ENCODE assay signal across 8 mouse cellular contexts in the genomic region with DNA sequence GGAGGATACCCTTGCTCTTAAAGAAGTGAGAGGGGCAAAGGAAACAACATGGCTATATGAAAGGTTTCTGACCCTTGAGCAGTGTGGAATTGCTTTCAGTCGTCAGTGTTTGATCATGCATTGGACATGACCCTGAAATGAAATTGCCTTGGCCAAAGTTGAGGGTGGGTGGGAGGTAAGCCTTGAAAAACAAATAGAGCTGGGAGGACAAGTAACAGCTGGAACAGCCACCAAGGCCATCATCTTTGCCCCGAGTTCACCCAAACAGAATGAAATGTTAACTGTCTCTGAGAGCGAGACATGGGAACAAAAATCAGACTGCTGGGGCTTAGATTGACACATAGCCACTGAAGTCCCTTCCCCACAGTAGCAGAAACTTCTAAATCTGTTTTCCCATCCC.
DNase-seq lines count a peak whose midpoint lies in the region; ATAC-seq lines count a peak whose summit lies in the region.

No protein-coding gene starts in this region.

- no peaks in the 10 kb centered on the region for H3K4me1 ChIP-seq in embryonic facial prominence, embryonic 14.5 days (ENCODE audit: control insufficient read depth, insufficient read depth, low read length)
- H3K4me1 ChIP-seq in intestine, embryonic 15.5 days (replicated peaks): no peaks in the 10 kb centered on the region
- H3K4me1 ChIP-seq in midbrain, embryonic 10.5 days: peaks cover 10% of the 10 kb centered on the region

- 47% methylated on average over 3 of the region's 3 CpGs for WGBS in embryonic facial prominence, embryonic 14.5 days
- 34% methylated on average over 3 of the region's 3 CpGs for WGBS in intestine, embryonic 15.5 days
- WGBS in midbrain, embryonic 10.5 days: 44% methylated on average over 3 of the region's 3 CpGs

- ATAC-seq in embryonic facial prominence, embryonic 14.5 days (ENCODE audit: low read depth): no peak
- ATAC-seq in intestine, embryonic 15.5 days: no peak
- no peak for ATAC-seq in granulocyte monocyte progenitor cell, adult 5-6 weeks (replicated peaks; ENCODE audit: poor library complexity, severe bottlenecking)

- H3K4me2 ChIP-seq in embryonic facial prominence, embryonic 14.5 days (ENCODE audit: low read depth, low read length): peak overlapping the region; percentile 58
- peak overlapping the region; percentile 62 for H3K4me2 ChIP-seq in intestine, embryonic 15.5 days (replicated peaks)

- no peak overlapping the region for H3K27ac ChIP-seq in embryonic facial prominence, embryonic 14.5 days (replicated peaks; ENCODE audit: low read depth, low read length)
- no peak overlapping the region for H3K27ac ChIP-seq in intestine, embryonic 15.5 days
- no peak overlapping the region for H3K27ac ChIP-seq in midbrain, embryonic 10.5 days (replicated peaks)

- no peaks in the 10 kb centered on the region for H3K9me3 ChIP-seq in embryonic facial prominence, embryonic 14.5 days (ENCODE audit: control insufficient read depth, low read length)
- H3K9me3 ChIP-seq in intestine, embryonic 15.5 days: no peaks in the 10 kb centered on the region
- H3K9me3 ChIP-seq in midbrain, embryonic 10.5 days (replicated peaks): no peaks in the 10 kb centered on the region

- peak; percentile 13 for DNase-seq in adrenal gland, adult 8-10 months
- no peak for DNase-seq in embryonic facial prominence, embryonic 14.5 days (ENCODE audit: low spot score)
- peak; percentile 12 for DNase-seq in midbrain, embryonic 10.5 days (ENCODE audit: low spot score)
- no peak for DNase-seq in left cerebral cortex, postnatal 10 days (ENCODE audit: extremely low spot score in 1 of 2, low spot score in 2 of 2)
- DNase-seq in layer of hippocampus, postnatal 10 days (ENCODE audit: low spot score in 2 of 2): no peak
- no peak for DNase-seq in right cerebral cortex, postnatal 25 days

- H3K27me3 ChIP-seq in embryonic facial prominence, embryonic 14.5 days (replicated peaks; ENCODE audit: control insufficient read depth, insufficient read depth, low read length): peaks cover 8% of the 10 kb centered on the region
- H3K27me3 ChIP-seq in intestine, embryonic 15.5 days (replicated peaks): 0 out of 2 replicates have a peak, but pooled peaks cover 4% of the 10 kb centered on the region
- peaks cover 59% of the 10 kb centered on the region for H3K27me3 ChIP-seq in midbrain, embryonic 10.5 days (ENCODE audit: low read depth, poor library complexity, severe bottlenecking)

- H3K9ac ChIP-seq in embryonic facial prominence, embryonic 14.5 days (ENCODE audit: low read depth, low read length): no peak overlapping the region
- H3K9ac ChIP-seq in intestine, embryonic 15.5 days: no peak overlapping the region

- peak overlapping the region; percentile 52; the same call in 1 of the 2 replicates for H3K4me3 ChIP-seq in embryonic facial prominence, embryonic 14.5 days (ENCODE audit: low read depth, low read length)
- H3K4me3 ChIP-seq in intestine, embryonic 15.5 days (replicated peaks): no peak overlapping the region
- peak overlapping the region; percentile 64 for H3K4me3 ChIP-seq in midbrain, embryonic 10.5 days

- intact Hi-C loops in left cerebral cortex, postnatal 10 days (cut with DNase I): no loop called here

- H3K36me3 ChIP-seq in embryonic facial prominence, embryonic 14.5 days (ENCODE audit: control insufficient read depth, insufficient read depth, low read length): no peaks in the 10 kb centered on the region
- no peaks in the 10 kb centered on the region for H3K36me3 ChIP-seq in intestine, embryonic 15.5 days
- no peaks in the 10 kb centered on the region for H3K36me3 ChIP-seq in midbrain, embryonic 10.5 days

Comparison
In these comparisons a context has a peak if more than half of its experiments do, and no peak if none do; other contexts are left out.
1. DNase-seq: peak in adrenal gland, adult 8-10 months (single experiment) and midbrain, embryonic 10.5 days (single experiment); none in embryonic facial prominence, embryonic 14.5 days (single experiment), left cerebral cortex, postnatal 10 days (0 of 2), layer of hippocampus, postnatal 10 days (0 of 2) and right cerebral cortex, postnatal 25 days (single experiment).